Mouse (Mus musculus) forebrain, embryonic 11.5 days (tissue): ENCODE measurements at regions not wholly inside any gene's neighbourhood (a gene's known extent, or its start where the extent isn't known, plus 50 kb on each side); places are given as distances from the start of the nearest gene placed in this dataset.

ENCODE experiments used
- ATAC-seq: fragments of 200-750 bp; cut with Nextera tagmentation; replicated peaks from 2 replicates; pipeline ENCODE4 v1.8.0; 2017; ENCODE audit warnings: moderate TSS enrichment; ENCODE audit not compliant: low FRiP score
- DNase-seq: peaks from one replicate; pipeline ENCODE4 v3.0.0-alpha.2; 2017; ENCODE audit warnings: low spot score
- H3K27ac ChIP-seq: fragments of 300-500 bp; sonication (generic); 2 replicates; pipeline ENCODE4 v1.5.1; 2014; ENCODE audit warnings: low read depth, low read length
- H3K27me3 ChIP-seq: fragments of 300-500 bp; sonication (generic); 2 replicates; pipeline ENCODE4 v1.6.1; 2014; ENCODE audit warnings: mild to moderate bottlenecking, low read length, mixed read lengths; ENCODE audit not compliant: control insufficient read depth, insufficient read depth
- H3K36me3 ChIP-seq: fragments of 300-500 bp; sonication (generic); 2 replicates; pipeline ENCODE4 v1.6.1; 2014; ENCODE audit warnings: mild to moderate bottlenecking, low read length, moderate library complexity, mixed read lengths; ENCODE audit not compliant: control insufficient read depth, insufficient read depth
- H3K4me1 ChIP-seq: fragments of 300-500 bp; sonication (generic); replicated peaks from 2 replicates; pipeline ENCODE4 v1.6.1; 2014; ENCODE audit warnings: low read length, mixed read lengths; ENCODE audit not compliant: control insufficient read depth, insufficient read depth
- H3K4me2 ChIP-seq: fragments of 300-500 bp; sonication (generic); 2 replicates; pipeline ENCODE4 v1.6.1; 2014; ENCODE audit warnings: low read depth, mild to moderate bottlenecking, low read length, moderate library complexity, mixed read lengths; ENCODE audit not compliant: severe bottlenecking
- H3K4me3 ChIP-seq: fragments of 300-500 bp; sonication (generic); 2 replicates; pipeline ENCODE4 v1.5.1; 2014; ENCODE audit warnings: low read depth, low read length
- H3K9ac ChIP-seq: fragments of 300-500 bp; sonication (generic); 2 replicates; pipeline ENCODE4 v1.6.1; 2014; ENCODE audit warnings: low read length
- H3K9me3 ChIP-seq: fragments of 300-500 bp; sonication (generic); 2 replicates; pipeline ENCODE4 v1.6.1; 2016; ENCODE audit warnings: low read length, mixed read lengths; ENCODE audit not compliant: control insufficient read depth
- WGBS: fragments of 180-500 bp; shearing (Covaris S2); extraction: QIAGEN DNeasy Blood & Tissue Kit; methylation state at CpG from one replicate; pipeline ENCODE4 v1.1.7; 2014; 5-methylcytosine and 5-hydroxymethylcytosine counted together

- no peak for ATAC-seq
- Histone ChIP-seq H3K4me2 (no peak overlapping the region), H3K4me1 (no peaks in the 10 kb centered on the region), H3K9ac (no peak overlapping the region), H3K36me3 (no peaks in the 10 kb centered on the region), H3K9me3 (no peaks in the 10 kb centered on the region), H3K27me3 (no peaks in the 10 kb centered on the region), H3K4me3 (no peak overlapping the region), H3K27ac (no peak overlapping the region)
- 84% methylated on average over 3 of the region's 3 CpGs for WGBS
- no peak for DNase-seq
These were observed 584.8 kb downstream of the Sh2d4b start for GRCm38 (mm10) chr14:40308316-40308715.

DNA sequence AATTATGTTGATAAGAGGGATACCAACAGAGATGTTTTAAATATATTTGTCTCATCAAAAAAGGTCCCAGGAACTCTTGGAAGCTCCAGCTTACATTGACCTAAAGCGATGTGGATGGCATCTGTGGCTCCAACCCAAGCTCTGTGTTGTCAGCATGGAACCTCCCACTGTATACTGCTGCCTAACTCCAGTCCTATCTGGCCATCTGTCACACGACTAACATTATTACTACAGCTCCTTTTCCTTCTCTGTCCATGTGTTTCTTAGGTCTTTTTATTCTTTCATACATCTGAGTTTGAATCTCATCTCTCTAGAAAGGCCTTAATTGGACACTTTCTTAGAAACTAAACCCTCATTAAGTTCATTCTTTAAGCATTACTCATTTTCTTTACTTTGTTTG lies 613.9 kb downstream of the Sh2d4b start:
- Histone ChIP-seq H3K36me3 (no peaks in the 10 kb centered on the region), H3K27ac (no peak overlapping the region), H3K4me3 (no peak overlapping the region), H3K27me3 (no peaks in the 10 kb centered on the region), H3K9ac (no peak overlapping the region), H3K4me2 (no peak overlapping the region), H3K4me1 (no peaks in the 10 kb centered on the region), H3K9me3 (no peaks in the 10 kb centered on the region)
- DNase-seq (no peak), ATAC-seq (peak; percentile 69; the same call in 1 of the 2 replicates)
- WGBS, result 72% methylated on average over 2 of the region's 2 CpGs

- H3K4me3 ChIP-seq, result no peak overlapping the region
- no peaks in the 10 kb centered on the region for H3K36me3 ChIP-seq
- H3K27ac ChIP-seq, result no peak overlapping the region
- DNase-seq (no peak), ATAC-seq (no peak)
- H3K9me3 ChIP-seq, result no peaks in the 10 kb centered on the region
- 53% methylated on average over 1 of the region's 1 CpGs for WGBS
- H3K4me2 ChIP-seq, result no peak overlapping the region
- H3K4me1 ChIP-seq, result no peaks in the 10 kb centered on the region
- H3K9ac ChIP-seq, result no peak overlapping the region
- H3K27me3 ChIP-seq, result no peaks in the 10 kb centered on the region
These were observed 617.7 kb downstream of the Sh2d4b start for GRCm38 (mm10) chr14:40275331-40275730.

- WGBS, result 79% methylated on average over 2 of the region's 2 CpGs
- Histone ChIP-seq H3K36me3 (no peaks in the 10 kb centered on the region), H3K4me2 (no peak overlapping the region), H3K4me1 (no peaks in the 10 kb centered on the region), H3K4me3 (no peak overlapping the region), H3K27ac (no peak overlapping the region), H3K9ac (no peak overlapping the region), H3K27me3 (no peaks in the 10 kb centered on the region), H3K9me3 (no peaks in the 10 kb centered on the region)
- DNase-seq (no peak), ATAC-seq (no peak)
These were observed 631.4 kb downstream of the Sh2d4b start for GRCm38 (mm10) chr14:40261646-40262045.

DNA sequence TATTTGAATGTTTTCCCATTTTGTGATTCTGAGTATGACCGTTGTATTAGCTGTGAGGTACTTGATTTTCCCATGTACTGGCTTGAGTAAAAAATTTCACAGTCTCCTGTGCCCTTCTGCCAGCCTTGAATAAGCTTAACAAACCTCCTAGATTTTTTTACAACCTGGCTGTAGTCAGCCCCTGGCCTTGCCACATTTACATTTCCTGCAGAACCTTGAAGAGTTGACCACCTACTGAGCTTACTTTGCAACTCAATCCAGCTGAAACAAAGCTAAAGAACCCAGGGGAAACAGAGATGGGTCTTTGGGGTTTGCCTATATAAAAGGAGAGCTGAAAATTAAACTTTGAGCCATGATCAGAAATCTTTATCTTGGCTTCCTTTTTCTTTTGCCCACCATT lies 661.0 kb downstream of the Sh2d4b start:
- Histone ChIP-seq H3K27ac (no peak overlapping the region), H3K4me2 (no peak overlapping the region), H3K9ac (no peak overlapping the region), H3K27me3 (no peaks in the 10 kb centered on the region), H3K9me3 (no peaks in the 10 kb centered on the region; the same call in 1 of the 2 replicates), H3K4me3 (no peak overlapping the region), H3K4me1 (no peaks in the 10 kb centered on the region), H3K36me3 (no peaks in the 10 kb centered on the region)
- WGBS, result 58% methylated on average over 1 of the region's 1 CpGs
- ATAC-seq (no peak), DNase-seq (no peak)

DNA sequence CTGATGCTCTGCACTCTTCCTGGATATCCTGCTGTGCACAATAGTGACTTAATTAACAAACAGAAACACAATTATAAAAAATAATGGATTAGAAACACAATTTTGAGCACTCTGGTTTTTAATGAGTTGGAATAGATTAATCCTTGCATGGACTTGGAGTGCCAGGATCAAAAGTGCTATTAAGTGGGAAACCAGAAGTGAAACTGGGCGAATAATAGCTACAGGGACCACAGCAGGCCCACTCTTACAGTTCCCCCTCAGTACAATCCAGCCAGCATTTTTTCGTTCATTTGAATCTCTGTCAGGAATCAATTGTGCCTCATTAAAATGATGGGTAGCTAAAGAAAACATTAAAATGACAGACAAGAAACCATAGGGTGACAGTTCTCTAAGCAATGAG lies 668.7 kb downstream of the Sh2d4b start:
- H3K9me3 ChIP-seq, result no peaks in the 10 kb centered on the region
- H3K36me3 ChIP-seq, result no peaks in the 10 kb centered on the region
- H3K4me2 ChIP-seq, result no peak overlapping the region
- WGBS, result 63% methylated on average over 2 of the region's 2 CpGs
- H3K27ac ChIP-seq, result no peak overlapping the region
- no peaks in the 10 kb centered on the region for H3K27me3 ChIP-seq
- ATAC-seq (no peak), DNase-seq (no peak)
- no peak overlapping the region for H3K9ac ChIP-seq
- H3K4me1 ChIP-seq, result no peaks in the 10 kb centered on the region
- no peak overlapping the region for H3K4me3 ChIP-seq
